In genomic region chr17:55990278-55990898, GRCm38 (mm10) we compare ENCODE assay signal across 23 mouse cellular contexts. TPM values are rescaled to one million over a fixed set of nuclear protein-coding genes. Genes with fewer than 3 reads are reported as not detected.
DNase-seq lines count a peak whose midpoint lies in the region; ATAC-seq lines count a peak whose summit lies in the region.
"Had no signal": no experiment of that assay in that cellular context is flagged by ENCODE, and none has a peak within 500 bp of the region (broad histone marks: within the 10 kb centered on the region; RNA-seq: fewer than 3 reads in every experiment).

No protein-coding gene starts in this region.

- H3K9ac ChIP-seq in heart, embryonic 11.5 days (ENCODE audit: low read depth, low read length) = no peak overlapping the region
- no peak overlapping the region for H3K9ac ChIP-seq in liver, embryonic 15.5 days
- H3K9ac ChIP-seq in intestine, embryonic 16.5 days (ENCODE audit: low read depth, low read length) = no peak overlapping the region

- H3K4me2 ChIP-seq in heart, embryonic 11.5 days = no peak overlapping the region
- no peak overlapping the region for H3K4me2 ChIP-seq in liver, embryonic 15.5 days
- no peak overlapping the region for H3K4me2 ChIP-seq in intestine, embryonic 16.5 days (ENCODE audit: low read depth, low read length)

- no peaks in the 10 kb centered on the region for H3K36me3 ChIP-seq in heart, embryonic 11.5 days (ENCODE audit: control insufficient read depth, insufficient read depth, low read length)
- no peaks in the 10 kb centered on the region for H3K36me3 ChIP-seq in liver, embryonic 15.5 days (replicated peaks)
- no peaks in the 10 kb centered on the region for H3K36me3 ChIP-seq in intestine, embryonic 16.5 days (ENCODE audit: control insufficient read depth, insufficient read depth, low read length)
- H3K36me3 ChIP-seq: G1E had no signal

- no peaks in the 10 kb centered on the region for H3K9me3 ChIP-seq in heart, embryonic 11.5 days (replicated peaks; ENCODE audit: control insufficient read depth, low read length)
- no peaks in the 10 kb centered on the region for H3K9me3 ChIP-seq in liver, embryonic 15.5 days (replicated peaks)
- H3K9me3 ChIP-seq in intestine, embryonic 16.5 days (ENCODE audit: control insufficient read depth, low read length) = no peaks in the 10 kb centered on the region
- H3K9me3 ChIP-seq: G1E had no signal

- intact Hi-C loops in heart, postnatal 36 days (cut with DNase I) = no loop called here

- no peaks in the 10 kb centered on the region for H3K4me1 ChIP-seq in heart, embryonic 11.5 days (ENCODE audit: control insufficient read depth, insufficient read depth, low read length)
- no peaks in the 10 kb centered on the region for H3K4me1 ChIP-seq in liver, embryonic 15.5 days (replicated peaks)
- H3K4me1 ChIP-seq in intestine, embryonic 16.5 days (ENCODE audit: control insufficient read depth, insufficient read depth, low read length) = 0 out of 2 replicates have a peak, but pooled peaks cover 7% of the 10 kb centered on the region

- 70% methylated on average over 8 of the region's 8 CpGs for WGBS in heart, embryonic 11.5 days (ENCODE audit: insufficient replicate concordance)
- WGBS in liver, embryonic 15.5 days (ENCODE audit: insufficient replicate concordance) = 51% methylated on average over 8 of the region's 8 CpGs
- 61% methylated on average over 8 of the region's 8 CpGs for WGBS in intestine, embryonic 16.5 days

- no peak overlapping the region for H3K4me3 ChIP-seq in heart, embryonic 11.5 days (ENCODE audit: low read depth, low read length)
- H3K4me3 ChIP-seq in liver, embryonic 15.5 days (replicated peaks) = no peak overlapping the region
- no peak overlapping the region for H3K4me3 ChIP-seq in intestine, embryonic 16.5 days (ENCODE audit: low read length)
- H3K4me3 ChIP-seq: erythroblast, embryonic 14.5 days; heart, adult 2 months; myocyte had no signal

- no peak for DNase-seq in heart, postnatal 36 days
- no peak for DNase-seq in liver
- DNase-seq in adrenal gland, postnatal 14 days = no peak
- DNase-seq: cerebellum, adult 2 months; cerebellum, postnatal 36 days; gastrocnemius, postnatal 25 days; heart, adult 2 months; kidney, postnatal 10 days; midbrain, embryonic 14.5 days; right cerebral cortex, postnatal 14 days; spleen, adult 18-20 months; thymus, postnatal 14 days had no signal

- ATAC-seq in heart, embryonic 11.5 days (replicated peaks; ENCODE audit: insufficient number of reproducible peaks, low FRiP score, low TSS enrichment) = 0 out of 2 replicates have a peak, but pooled peaks have one; percentile 7
- ATAC-seq in liver, embryonic 15.5 days (ENCODE audit: insufficient read depth) = 0 out of 2 replicates have a peak, but pooled peaks have one; percentile 31
- peak; percentile 80 for ATAC-seq in intestine, embryonic 16.5 days
- ATAC-seq in erythroid progenitor cell, adult 5-6 weeks (replicated peaks; ENCODE audit: low FRiP score, poor library complexity, severe bottlenecking) = no peak
- ATAC-seq: CD4-positive, CD25-positive, alpha-beta regulatory T cell, adult 4 months; forebrain, embryonic 16.5 days had no signal

- H3K27ac ChIP-seq in heart, embryonic 11.5 days (ENCODE audit: low read depth, low read length) = no peak overlapping the region
- H3K27ac ChIP-seq in liver, embryonic 15.5 days (replicated peaks) = no peak overlapping the region
- H3K27ac ChIP-seq in intestine, embryonic 16.5 days (ENCODE audit: low read length) = no peak overlapping the region
- H3K27ac ChIP-seq: heart, adult 2 months had no signal

- peaks cover 19% of the 10 kb centered on the region for H3K27me3 ChIP-seq in heart, embryonic 11.5 days (ENCODE audit: control insufficient read depth, insufficient read depth, low read length)
- H3K27me3 ChIP-seq in liver, embryonic 15.5 days = peaks cover 28% of the 10 kb centered on the region
- H3K27me3 ChIP-seq in intestine, embryonic 16.5 days (replicated peaks; ENCODE audit: control insufficient read depth, insufficient read depth, low read length) = no peaks in the 10 kb centered on the region

RNA-seq across cellular contexts. Expression of gene Fsd1, which starts 4.1 kb away (rescaled TPM):
- 5.0 and 5.2 TPM in 2 replicates for polyA plus RNA-seq in heart, embryonic 11.5 days (2014; fragmentation: Nextera tagmentation; extraction: Ambion mirVana)
- total RNA-seq in heart, postnatal 36 days (2021) = not detected
- 0.13 and 0.50 TPM in 2 replicates for polyA plus RNA-seq in liver, embryonic 15.5 days (2015; fragmentation: Nextera tagmentation; extraction: Ambion mirVana)
- polyA plus RNA-seq in intestine, embryonic 16.5 days (2015; fragmentation: Nextera tagmentation; extraction: Ambion mirVana) = 8.4 and 9.7 TPM in 2 replicates
- total RNA-seq in adrenal gland, postnatal 14 days (2021) = 1.6 and 2.9 TPM in 2 replicates
- total RNA-seq in erythroid progenitor cell, adult 5-6 weeks (2015; ENCODE audit: low replicate concordance) = not detected in 2 replicates
- not detected in 2 replicates for total RNA-seq in erythroid progenitor cell, adult 5-6 weeks (2017; ENCODE audit: low replicate concordance)
- total RNA-seq: gastrocnemius, postnatal 25 days; liver, adult 2 months; megakaryocyte progenitor cell, adult 5-6 weeks had no signal
- polyA plus RNA-seq: erythroblast, embryonic 14.5 days; G1E; liver, adult 2 months had no signal

RNA-seq across cellular contexts. Expression of gene Stap2, which starts 15.0 kb away (rescaled TPM):
- 7.2 and 8.1 TPM in 2 replicates for polyA plus RNA-seq in heart, embryonic 11.5 days (2014; fragmentation: Nextera tagmentation; extraction: Ambion mirVana)
- 10 to 100 TPM; 15.5 to 16.4 TPM for total RNA-seq in heart, postnatal 36 days (2021)
- polyA plus RNA-seq in liver, embryonic 15.5 days (2015; fragmentation: Nextera tagmentation; extraction: Ambion mirVana) = 3.3 and 3.9 TPM in 2 replicates
- polyA plus RNA-seq in intestine, embryonic 16.5 days (2015; fragmentation: Nextera tagmentation; extraction: Ambion mirVana) = 65.6 and 79.6 TPM in 2 replicates
- total RNA-seq in adrenal gland, postnatal 14 days (2021) = 14.5 and 14.6 TPM in 2 replicates
- not detected in 2 replicates for total RNA-seq in erythroid progenitor cell, adult 5-6 weeks (2015; ENCODE audit: low replicate concordance)
- total RNA-seq in erythroid progenitor cell, adult 5-6 weeks (2017; ENCODE audit: low replicate concordance) = 0.98 TPM in 1 of 2 replicates, not detected in the other
- polyA plus RNA-seq: erythroblast, embryonic 14.5 days; G1E had no signal

RNA-seq across cellular contexts. Expression of gene Mpnd, which starts 15.1 kb away (rescaled TPM):
- 67.6 and 68.3 TPM in 2 replicates for polyA plus RNA-seq in heart, embryonic 11.5 days (2014; fragmentation: Nextera tagmentation; extraction: Ambion mirVana)
- 10 to 100 TPM; 58.6 to 64.1 TPM for total RNA-seq in heart, postnatal 36 days (2021)
- 20.4 and 21.0 TPM in 2 replicates for polyA plus RNA-seq in liver, embryonic 15.5 days (2015; fragmentation: Nextera tagmentation; extraction: Ambion mirVana)
- polyA plus RNA-seq in intestine, embryonic 16.5 days (2015; fragmentation: Nextera tagmentation; extraction: Ambion mirVana) = 77.5 and 80.8 TPM in 2 replicates
- total RNA-seq in adrenal gland, postnatal 14 days (2021) = 86.1 and 91.1 TPM in 2 replicates
- 4.0 and 6.7 TPM in 2 replicates for total RNA-seq in erythroid progenitor cell, adult 5-6 weeks (2015; ENCODE audit: low replicate concordance)
- 2.3 and 35.3 TPM in 2 replicates for total RNA-seq in erythroid progenitor cell, adult 5-6 weeks (2017; ENCODE audit: low replicate concordance)

RNA-seq across cellular contexts. Expression of gene Shd, which starts 20.1 kb away (rescaled TPM):
- polyA plus RNA-seq in heart, embryonic 11.5 days (2014; fragmentation: Nextera tagmentation; extraction: Ambion mirVana) = 10.8 and 11.9 TPM in 2 replicates
- under 1 TPM; 0.72 to 0.87 TPM for total RNA-seq in heart, postnatal 36 days (2021)
- polyA plus RNA-seq in liver, embryonic 15.5 days (2015; fragmentation: Nextera tagmentation; extraction: Ambion mirVana) = 0.18 and 0.32 TPM in 2 replicates
- 8.6 and 9.0 TPM in 2 replicates for polyA plus RNA-seq in intestine, embryonic 16.5 days (2015; fragmentation: Nextera tagmentation; extraction: Ambion mirVana)
- total RNA-seq in adrenal gland, postnatal 14 days (2021) = 1.2 and 3.7 TPM in 2 replicates
- total RNA-seq in erythroid progenitor cell, adult 5-6 weeks (2015; ENCODE audit: low replicate concordance) = not detected in 2 replicates
- not detected in 2 replicates for total RNA-seq in erythroid progenitor cell, adult 5-6 weeks (2017; ENCODE audit: low replicate concordance)
- total RNA-seq: G1E; liver, adult 2 months had no signal
- polyA plus RNA-seq: CD4-positive, CD25-positive, alpha-beta regulatory T cell, adult 4 months; erythroblast, embryonic 14.5 days had no signal

RNA-seq across cellular contexts. Expression of gene Yju2, which starts 31.5 kb away (rescaled TPM):
- 15.5 and 18.1 TPM in 2 replicates for polyA plus RNA-seq in heart, embryonic 11.5 days (2014; fragmentation: Nextera tagmentation; extraction: Ambion mirVana)
- 1 to 10 TPM; 8.8 to 9.5 TPM for total RNA-seq in heart, postnatal 36 days (2021)
- 7.2 and 9.7 TPM in 2 replicates for polyA plus RNA-seq in liver, embryonic 15.5 days (2015; fragmentation: Nextera tagmentation; extraction: Ambion mirVana)
- polyA plus RNA-seq in intestine, embryonic 16.5 days (2015; fragmentation: Nextera tagmentation; extraction: Ambion mirVana) = 19.7 and 21.5 TPM in 2 replicates
- total RNA-seq in adrenal gland, postnatal 14 days (2021) = 18.2 and 24.8 TPM in 2 replicates
- total RNA-seq in erythroid progenitor cell, adult 5-6 weeks (2015; ENCODE audit: low replicate concordance) = 3.8 and 5.4 TPM in 2 replicates
- total RNA-seq in erythroid progenitor cell, adult 5-6 weeks (2017; ENCODE audit: low replicate concordance) = 1.7 and 5.4 TPM in 2 replicates
